Mouse (Mus musculus): ENCODE measurements around the gene Nnat.

DNA sequence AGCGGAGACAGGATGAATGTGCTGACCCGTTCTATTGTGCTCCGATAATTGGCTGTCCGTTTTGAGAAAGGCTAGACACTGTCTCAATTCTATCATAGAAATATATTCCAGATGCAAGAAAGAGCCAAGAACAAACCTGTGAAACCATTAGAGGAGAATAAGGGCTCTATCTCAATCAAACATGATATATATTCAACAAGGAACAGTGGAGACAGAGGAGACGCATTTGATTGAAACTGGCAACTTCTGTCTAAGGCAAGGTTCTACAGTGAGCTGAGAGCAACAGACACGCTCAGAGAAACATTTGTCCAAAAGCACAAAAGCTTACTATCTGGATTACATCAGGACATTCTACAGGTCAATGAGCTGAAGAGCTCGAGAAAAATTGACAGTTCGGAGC, 18.2 kb upstream of the Nnat start:
- TF ChIP-seq CTCF (IDR thresholded peaks at IDR 0.05; ENCODE audit: borderline replicate concordance, extremely low read depth, insufficient read depth, insufficient read length) (no peak), POLR2A (IDR thresholded peaks at IDR 0.05; ENCODE audit: borderline replicate concordance, extremely low read depth, insufficient read depth, insufficient read length, poor library complexity, severe bottlenecking) (no peak)
